Mouse (Mus musculus): ENCODE measurements at regions not wholly inside any gene's neighbourhood (a gene's known extent, or its start where the extent isn't known, plus 50 kb on each side); places are given as distances from the start of the nearest gene placed in this dataset.

DNA sequence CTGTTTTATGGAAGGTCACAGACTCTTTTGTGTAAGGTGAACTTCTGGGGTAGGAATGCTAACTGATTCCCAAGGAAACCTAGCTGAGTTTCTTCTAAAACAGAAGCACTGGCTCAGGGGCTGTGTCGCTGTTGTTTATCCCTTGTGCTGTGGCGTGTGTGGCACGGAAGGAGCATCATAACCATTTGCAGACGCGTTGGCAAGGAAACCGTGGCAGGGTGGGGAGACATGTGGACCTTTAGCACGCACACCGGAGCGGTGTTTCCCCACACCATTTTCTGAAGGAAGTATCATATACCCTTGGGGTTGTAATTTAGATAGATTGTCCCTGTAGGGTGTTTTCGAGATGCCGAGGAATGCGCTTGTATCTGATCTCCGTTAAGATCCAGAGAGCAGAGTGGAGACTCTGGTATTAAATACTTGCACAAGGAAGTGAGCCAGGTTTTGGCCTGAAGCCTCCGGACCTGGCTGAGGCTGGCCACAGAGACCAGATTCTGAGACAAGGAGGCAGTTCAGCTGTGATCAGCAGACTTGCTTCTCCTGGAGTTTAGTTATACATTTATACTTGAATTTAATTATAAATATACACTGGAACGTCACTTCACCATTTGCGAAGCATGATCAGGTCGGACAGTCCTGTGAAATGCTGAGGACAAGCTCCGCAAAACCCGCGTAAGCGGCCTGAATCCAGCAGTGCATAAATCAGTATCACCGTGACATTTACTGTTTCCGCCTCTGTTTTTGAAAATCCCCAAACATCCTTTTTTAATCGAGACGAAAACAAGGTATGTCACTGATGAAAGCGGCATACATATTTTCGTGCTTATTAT lies 84.5 kb upstream of the Adgrl2 start:
- TF ChIP-seq POLR2A (IDR thresholded peaks at IDR 0.05; ENCODE audit: insufficient read depth, low read length): no peak
- no peak for TF ChIP-seq CTCF (IDR thresholded peaks at IDR 0.05; ENCODE audit: low read depth, low read length)
- no peak for TF ChIP-seq EP300 (IDR thresholded peaks at IDR 0.05; ENCODE audit: insufficient read depth, low read depth, low read length)
